Mouse (Mus musculus) small intestine, adult 2 months (tissue): ENCODE measurements around the gene Nt5dc3.

Source experiments
- CTCF ChIP-seq: fragments of 200-500 bp; IDR thresholded peaks from 2 replicates; pipeline ENCODE4 v1.5.1; 2012; ENCODE audit warnings: low read depth, mild to moderate bottlenecking, control low read depth, inconsistent platforms, low read length, moderate library complexity, mixed read lengths; ENCODE audit not compliant: insufficient replicate concordance, insufficient read length; ENCODE audit errors: extremely low read depth
- POLR2A ChIP-seq: fragments of 200-500 bp; IDR thresholded peaks from 2 replicates; pipeline ENCODE4 v1.6.1; 2012; ENCODE audit warnings: low read depth, mild to moderate bottlenecking, control low read depth, inconsistent platforms, low read length, moderate library complexity

- no peak for TF ChIP-seq CTCF
- TF ChIP-seq POLR2A, result no peak
Measured at GRCm38 (mm10) chr10:86769797-86770196, 9.0 kb upstream of the Nt5dc3 start.
